Mouse (Mus musculus) adrenal gland, postnatal 25 days (tissue): ENCODE data around the gene Fam166a. TPM values are rescaled to one million over a fixed set of nuclear protein-coding genes. Genes with fewer than 3 reads are reported as not detected.
A peak's percentile ranks its signal among the peaks of the same experiment; 100 is the strongest.

ENCODE experiments used
- DNase-seq: peaks from one replicate; pipeline ENCODE4 v3.0.0; 2021; ENCODE audit warnings: mixed read lengths
- total RNA-seq: library from RNA; stranded (reverse); gene quantifications from 2 replicates; pipeline ENCODE4 v1.2.3, GENCODE M21; 2021

Fam166a gene
- total RNA-seq, 1 experiment from 2014 or later: 0.46 TPM

DNA sequence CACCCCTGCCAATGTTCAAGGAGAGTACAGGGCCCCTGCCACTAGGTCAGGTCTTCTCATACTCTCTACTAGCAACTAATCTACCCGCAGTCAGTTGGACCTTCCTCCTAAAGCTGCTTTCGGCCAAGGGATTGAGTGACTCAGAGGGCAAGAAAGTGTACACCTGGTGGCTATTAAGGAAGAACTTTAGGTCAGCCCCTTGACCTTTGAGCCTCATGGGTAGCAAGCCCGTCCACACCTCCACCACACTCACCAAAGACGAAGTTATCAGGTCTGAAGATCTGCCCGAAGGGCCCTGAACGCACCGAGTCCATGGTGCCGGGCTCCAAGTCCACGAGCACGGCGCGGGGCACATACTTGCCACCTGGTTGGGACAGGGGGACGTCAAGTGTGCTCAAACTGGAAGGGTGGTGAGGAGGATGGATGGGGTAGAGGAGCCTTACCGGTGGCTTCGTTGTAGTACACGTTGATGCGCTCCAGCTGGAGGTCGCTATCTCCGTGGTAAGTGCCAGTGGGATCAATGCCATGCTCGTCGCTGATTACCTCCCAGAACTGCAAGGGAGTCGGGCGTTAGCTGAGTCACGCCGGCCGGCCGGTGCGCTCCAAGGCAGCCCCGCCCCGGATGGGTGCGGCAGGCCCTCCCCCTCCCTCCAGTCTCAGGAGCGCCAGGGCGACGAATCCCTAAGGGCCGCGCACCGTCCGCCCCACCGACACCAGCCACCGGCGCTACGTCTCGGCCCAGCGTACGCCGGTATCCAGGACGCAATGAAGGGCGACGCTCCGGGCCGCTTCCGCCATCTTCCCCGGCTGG lies 5.3 kb downstream of the Fam166a start:
- DNase-seq: peak; percentile 91

DNA sequence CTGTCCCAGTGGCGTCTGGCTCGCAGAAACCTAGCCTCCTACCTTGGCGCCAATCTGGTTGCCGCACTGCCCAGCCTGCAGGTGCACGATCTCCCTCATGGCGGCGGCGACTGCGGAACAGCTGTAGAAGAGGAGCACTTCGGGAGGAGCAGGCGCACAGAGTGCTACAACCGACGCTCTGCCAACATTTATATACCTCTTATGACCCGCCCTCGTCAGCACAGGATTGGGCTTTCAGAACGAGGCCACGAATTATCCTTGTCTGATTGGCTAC lies 5.9 kb downstream of the Fam166a start, which contains the start of gene Tubb4b:
TSS of gene Tubb4b (minus strand) at position 211 of the 274 bp plus-strand sequence.
- no peak for DNase-seq

- peak; percentile 95 for DNase-seq
These were observed 6.5 kb downstream of the Fam166a start for GRCm38 (mm10) chr2:25224766-25225752.

DNA sequence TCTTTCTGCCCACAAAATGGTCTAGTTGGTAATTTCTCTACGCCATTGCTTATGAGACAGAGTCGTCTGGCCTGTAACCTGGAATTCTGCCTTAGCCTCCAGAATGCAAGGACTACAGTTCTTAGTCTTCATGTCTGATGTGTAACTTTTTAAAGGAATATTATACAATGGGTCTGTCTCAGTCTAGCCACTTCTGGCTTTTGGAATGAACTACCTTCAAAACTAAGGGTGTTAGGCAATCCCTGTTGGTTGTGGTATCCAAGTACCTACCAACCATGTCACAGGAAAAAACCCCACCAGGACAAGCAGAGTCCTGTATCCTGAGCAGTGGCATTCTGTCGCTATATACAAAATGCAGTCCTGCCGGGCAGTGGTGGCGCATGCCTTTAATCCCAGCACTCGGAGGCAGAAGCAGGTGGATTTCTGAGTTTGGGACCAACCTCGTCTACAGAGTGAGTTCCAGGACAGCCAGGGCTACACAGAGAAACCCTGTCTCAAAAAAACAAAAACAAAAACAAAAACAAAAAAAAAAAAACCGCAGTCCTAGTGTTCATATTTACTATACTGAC lies 7.3 kb downstream of the Fam166a start:
- DNase-seq: no peak

DNA sequence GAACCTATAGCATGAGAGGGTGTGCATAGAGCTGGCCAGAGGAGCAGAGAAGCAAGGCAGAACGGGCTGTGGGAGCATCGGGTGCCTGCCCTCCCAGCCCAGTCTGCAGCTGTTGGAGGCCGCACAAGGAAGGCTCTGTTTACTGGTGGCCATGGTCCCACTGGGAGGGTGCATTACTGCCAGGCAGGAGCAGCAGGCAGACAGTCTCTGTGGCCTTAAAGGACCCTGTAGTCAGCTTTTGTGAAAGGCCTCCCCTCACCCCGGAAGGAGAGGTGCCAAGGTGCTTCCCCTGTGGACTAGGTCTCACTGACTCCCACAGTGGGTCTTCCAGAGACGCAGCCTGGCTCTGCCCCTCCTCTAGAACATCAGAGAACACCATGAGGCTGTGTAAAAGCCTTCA lies 8.3 kb downstream of the Fam166a start:
- no peak for DNase-seq

DNA sequence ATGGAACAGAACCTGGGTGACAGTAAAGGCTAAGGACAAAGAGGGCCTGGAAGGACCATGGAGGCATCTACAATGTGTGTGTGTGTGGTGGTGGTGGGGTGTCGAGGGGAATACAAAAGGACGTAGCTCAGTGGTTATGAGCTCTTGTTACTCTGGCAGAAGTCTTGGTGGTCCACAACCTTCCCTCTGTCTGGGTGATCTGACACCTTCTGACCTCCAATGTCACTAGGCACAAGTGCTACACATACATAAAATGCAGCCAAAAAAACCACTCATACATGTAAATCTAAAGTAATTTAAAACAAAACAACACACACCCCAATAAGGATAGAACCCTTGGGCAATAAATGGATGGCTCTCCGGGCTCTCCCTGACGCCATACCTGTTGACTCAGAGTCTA lies 8.9 kb downstream of the Fam166a start:
- DNase-seq: no peak

GRCm38 (mm10) chr2:25228431-25228889 lies 9.9 kb downstream of the Fam166a start:
- peak; percentile 83 for DNase-seq

GRCm38 (mm10) chr2:25228995-25229530 lies 10.5 kb downstream of the Fam166a start:
- no peak for DNase-seq

DNA sequence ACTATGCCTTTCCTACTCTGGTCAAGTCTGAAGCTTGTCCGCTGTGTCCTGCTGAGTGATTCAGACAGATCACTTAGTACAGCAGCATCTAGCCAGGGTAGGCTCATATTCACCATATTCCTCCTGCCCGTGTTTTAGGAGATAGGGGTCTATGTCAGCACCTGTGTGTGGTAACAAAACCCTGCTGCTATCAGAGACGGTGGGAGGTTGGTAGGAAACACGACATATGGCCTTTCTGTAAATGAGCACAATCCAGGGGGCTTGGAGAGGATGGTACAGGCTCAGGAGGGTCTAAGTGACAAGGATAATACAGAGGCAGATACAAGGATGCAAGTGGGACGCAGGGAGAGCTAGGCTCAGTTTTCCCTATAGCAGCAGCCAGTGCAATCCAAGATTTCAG lies 11.0 kb downstream of the Fam166a start:
- no peak for DNase-seq

GRCm38 (mm10) chr2:25230581-25230980 lies 12.0 kb downstream of the Fam166a start:
- DNase-seq: no peak

GRCm38 (mm10) chr2:25231038-25231437 lies 12.5 kb downstream of the Fam166a start:
- DNase-seq: no peak

DNA sequence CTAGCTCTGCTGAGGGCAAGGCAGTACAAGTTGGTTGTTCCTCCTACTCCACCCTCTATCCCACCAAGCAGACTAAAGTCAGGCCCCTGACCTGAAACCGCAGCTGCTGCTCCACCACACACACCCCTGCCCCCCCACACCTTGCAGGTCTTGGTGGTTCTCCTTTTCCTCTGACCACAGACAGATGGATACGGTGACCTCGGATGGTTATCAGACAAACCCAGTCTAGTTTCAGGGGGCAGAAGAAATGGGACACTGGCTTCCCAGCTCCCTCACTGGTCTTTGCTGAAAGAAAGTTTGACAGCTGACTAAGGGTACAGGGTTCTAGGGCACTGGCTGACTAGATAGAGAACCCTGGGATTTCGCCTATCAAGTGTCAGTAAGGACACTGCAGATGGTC lies 14.9 kb downstream of the Fam166a start:
- DNase-seq: no peak

DNA sequence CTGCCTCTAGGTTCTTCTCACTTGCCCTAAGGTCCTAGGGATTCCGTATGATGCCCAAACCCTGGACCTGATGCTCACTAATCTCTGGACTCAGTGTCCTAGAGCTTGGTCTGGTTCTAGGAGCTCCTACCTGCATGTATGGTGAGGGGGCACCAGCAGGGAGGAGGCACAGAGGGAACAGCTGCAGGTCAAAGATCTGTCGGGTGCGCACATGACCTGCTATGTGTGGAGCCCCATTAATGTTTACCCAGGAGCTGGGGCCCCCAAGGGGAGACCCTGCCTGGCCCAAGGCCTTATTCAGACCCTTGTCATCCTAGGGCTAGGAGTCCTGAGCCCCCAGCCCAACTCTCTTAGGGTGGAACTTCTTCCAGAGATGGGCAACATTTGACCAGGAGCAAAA lies 15.5 kb downstream of the Fam166a start, which contains the start of gene Slc34a3:
TSS of gene Slc34a3 (minus strand) at position 315 of the 400 bp plus-strand sequence.
- DNase-seq: no peak

DNA sequence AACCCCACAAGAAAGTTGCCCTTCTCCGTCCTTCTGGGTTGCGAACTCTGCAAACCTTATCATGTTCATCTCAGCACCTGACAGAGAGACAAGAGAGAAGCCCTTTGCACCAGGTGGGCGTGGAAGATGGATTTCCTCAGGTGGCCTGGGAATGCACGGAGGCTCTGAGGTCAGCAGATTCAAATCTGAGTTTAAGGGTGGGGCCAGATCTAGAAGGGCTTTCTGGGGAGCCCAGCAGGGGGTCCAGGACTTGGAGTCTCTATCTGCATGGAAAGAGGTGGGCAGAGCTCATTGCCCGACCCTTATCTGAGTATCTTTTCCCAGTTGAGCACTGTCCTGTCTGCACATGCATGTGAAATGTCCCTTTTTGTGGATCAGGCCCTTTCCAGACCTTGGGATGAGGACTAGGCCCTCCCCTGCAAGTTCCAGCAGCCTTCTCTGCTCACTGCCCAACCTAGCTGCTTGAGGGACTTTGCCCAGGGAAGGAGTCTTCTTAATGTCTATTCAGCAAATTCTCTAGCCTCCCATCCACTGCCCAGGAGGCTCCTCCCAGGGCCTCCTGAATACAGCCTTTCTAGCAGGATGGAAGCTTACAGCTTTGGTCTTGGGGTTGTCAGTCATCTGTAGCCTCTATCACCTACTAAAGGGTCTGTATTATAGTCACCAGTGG lies 16.1 kb downstream of the Fam166a start:
- DNase-seq: no peak

DNA sequence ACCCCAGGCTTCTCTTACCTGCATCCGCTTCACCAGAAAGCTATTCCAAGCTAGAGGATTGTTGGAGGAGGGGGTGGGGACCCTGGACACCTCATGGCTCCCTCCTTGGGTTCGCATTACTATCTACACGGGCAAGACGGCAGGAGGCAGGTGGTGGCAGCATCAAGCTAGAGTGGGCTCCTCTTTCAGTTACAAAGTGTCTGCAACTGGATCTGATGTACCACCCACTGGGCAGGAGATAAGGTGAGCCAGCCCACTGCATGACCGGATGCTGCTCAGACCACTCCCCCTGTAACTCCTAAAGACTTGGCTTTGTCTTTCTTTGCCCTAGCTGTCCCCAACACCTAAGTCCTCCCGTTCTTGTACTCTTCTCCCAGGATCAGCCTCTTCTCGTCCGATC lies 18.1 kb downstream of the Fam166a start, which contains the start of gene Rnf224:
TSS of gene Rnf224 (minus strand) at position 174 of the 400 bp plus-strand sequence.
- no peak for DNase-seq

- DNase-seq: no peak
These were observed 19.0 kb downstream of the Fam166a start for GRCm38 (mm10) chr2:25237522-25237921.

- no peak for DNase-seq
These were observed 19.6 kb downstream of the Fam166a start for GRCm38 (mm10) chr2:25238106-25238505.

GRCm38 (mm10) chr2:25239766-25240165 lies 21.2 kb downstream of the Fam166a start:
- DNase-seq: no peak

DNA sequence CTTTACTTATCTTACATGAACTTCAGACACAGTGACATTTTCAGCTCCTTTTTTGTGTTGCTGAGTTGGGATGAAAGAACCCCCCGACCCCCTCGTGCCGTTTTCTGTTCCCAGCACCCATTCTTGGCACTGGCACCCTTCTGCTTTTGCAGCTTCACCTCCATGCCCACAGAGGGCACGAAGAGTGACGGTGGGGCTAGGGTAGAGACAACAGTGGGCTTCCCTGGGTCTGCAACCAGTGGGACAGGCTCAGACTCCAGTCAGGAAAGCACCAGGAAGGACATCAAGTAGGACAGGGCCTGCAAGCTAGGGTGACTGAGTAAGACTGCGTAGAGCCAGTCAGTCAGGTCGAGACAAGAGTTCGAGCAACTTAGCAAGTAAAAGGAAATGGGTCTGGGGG lies 21.8 kb downstream of the Fam166a start:
- no peak for DNase-seq

- peak; percentile 79 for DNase-seq
These were observed 22.3 kb downstream of the Fam166a start for GRCm38 (mm10) chr2:25240723-25241437.

DNA sequence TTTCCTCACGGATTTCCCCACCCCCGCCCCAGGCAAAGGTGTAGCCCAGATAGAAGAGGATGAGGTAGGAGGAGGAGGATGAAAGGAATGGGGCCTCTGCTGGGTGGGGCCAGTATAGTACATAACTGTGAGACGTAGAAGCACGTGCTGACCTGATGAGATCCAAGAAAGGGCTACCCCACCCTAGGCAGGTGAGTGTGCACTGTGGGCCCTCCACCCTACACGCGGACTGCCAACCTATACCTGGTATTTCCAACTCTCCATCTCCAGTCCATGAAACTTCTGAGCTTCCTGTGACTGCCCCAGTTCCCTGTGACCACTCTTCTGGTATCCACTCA lies 22.9 kb downstream of the Fam166a start:
- DNase-seq: no peak
